Comparison of ENCODE assay signal across 22 mouse cellular contexts in the genomic region with DNA sequence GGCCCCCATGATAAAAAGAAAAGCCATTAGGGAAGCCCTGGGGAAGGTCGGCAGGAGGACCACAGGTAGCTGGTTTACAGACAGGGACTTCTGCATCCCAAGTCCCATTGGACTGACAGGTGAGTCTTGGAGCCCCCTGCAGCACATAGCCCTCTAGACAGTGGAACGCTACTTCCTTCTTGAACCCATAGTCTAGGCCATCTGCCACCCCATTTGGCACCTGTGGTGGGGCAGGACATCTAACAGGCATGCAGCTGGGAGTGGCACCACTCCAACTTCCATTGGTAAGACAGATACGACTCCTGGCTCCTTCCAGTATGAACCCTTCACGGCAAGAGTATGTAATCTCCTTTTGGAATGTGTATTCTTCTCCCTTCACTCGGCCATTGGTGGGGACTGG. TPM values are rescaled to one million over a fixed set of nuclear protein-coding genes. Genes with fewer than 3 reads are reported as not detected.
"Had no signal": no experiment of that assay in that cellular context is flagged by ENCODE, and none has a peak within 500 bp of the region (broad histone marks: within the 10 kb centered on the region; RNA-seq: fewer than 3 reads in every experiment).

No protein-coding gene starts in this region.

- H3K4me3 ChIP-seq: limb, embryonic 12.5 days; limb, embryonic 15.5 days; midbrain, embryonic 12.5 days; midbrain, embryonic 15.5 days; neural tube, embryonic 12.5 days; neural tube, embryonic 15.5 days had no signal

- H3K27ac ChIP-seq: kidney, postnatal 0 days; limb, embryonic 12.5 days; limb, embryonic 15.5 days; liver, embryonic 14.5 days; macrophage; midbrain, embryonic 12.5 days; midbrain, embryonic 15.5 days; neural tube, embryonic 12.5 days; neural tube, embryonic 15.5 days; stomach, postnatal 0 days had no signal

- H3K4me2 ChIP-seq: limb, embryonic 12.5 days; limb, embryonic 15.5 days; liver, embryonic 11.5 days; lung, embryonic 14.5 days; midbrain, embryonic 12.5 days; midbrain, embryonic 15.5 days; neural tube, embryonic 12.5 days; neural tube, embryonic 15.5 days had no signal

- ATAC-seq: liver, postnatal 0 days; lung, postnatal 0 days; midbrain, embryonic 15.5 days had no signal

- DNase-seq: left cerebral cortex, postnatal 4 days; liver, postnatal 0 days; lung, embryonic 14.5 days; right cerebral cortex, adult 18-20 months; right cerebral cortex, postnatal 14 days; right cerebral cortex, postnatal 4 days; thymus, adult 2 months; thymus, postnatal 36 days had no signal

- H3K27me3 ChIP-seq: limb, embryonic 12.5 days; limb, embryonic 15.5 days; midbrain, embryonic 12.5 days; midbrain, embryonic 15.5 days; neural tube, embryonic 12.5 days; neural tube, embryonic 15.5 days had no signal

- H3K9me3 ChIP-seq: limb, embryonic 12.5 days; limb, embryonic 15.5 days; midbrain, embryonic 15.5 days; neural tube, embryonic 12.5 days had no signal

- H3K36me3 ChIP-seq: midbrain, embryonic 12.5 days; midbrain, embryonic 15.5 days; neural tube, embryonic 12.5 days; neural tube, embryonic 15.5 days had no signal

- H3K9ac ChIP-seq: limb, embryonic 12.5 days; limb, embryonic 15.5 days; liver, embryonic 14.5 days; liver, postnatal 0 days; lung, embryonic 14.5 days; midbrain, embryonic 12.5 days; midbrain, embryonic 15.5 days; neural tube, embryonic 12.5 days; neural tube, embryonic 15.5 days had no signal

- H3K4me1 ChIP-seq: limb, embryonic 12.5 days; limb, embryonic 15.5 days; midbrain, embryonic 12.5 days; midbrain, embryonic 15.5 days; neural tube, embryonic 12.5 days had no signal

RNA-seq across cellular contexts. Expression of gene Txndc8, which starts 60.0 kb away (rescaled TPM):
- polyA plus RNA-seq: kidney, embryonic 14.5 days; kidney, postnatal 0 days; limb, embryonic 12.5 days; limb, embryonic 15.5 days; liver, embryonic 11.5 days; liver, embryonic 14.5 days; liver, postnatal 0 days; lung, embryonic 14.5 days; lung, postnatal 0 days; macrophage; midbrain, embryonic 12.5 days; midbrain, embryonic 15.5 days; neural tube, embryonic 12.5 days; neural tube, embryonic 15.5 days; stomach, embryonic 14.5 days; stomach, postnatal 0 days; thymus, adult 2 months had no signal
